Mouse (Mus musculus): ENCODE results near the gene Gm20538. TPM values are rescaled to one million over a fixed set of nuclear protein-coding genes. Genes with fewer than 3 reads are reported as not detected.

Gm20538 gene
- polyA plus RNA-seq (2014; fragmentation: Nextera tagmentation; extraction: Ambion mirVana): not detected in 2 replicates

DNA sequence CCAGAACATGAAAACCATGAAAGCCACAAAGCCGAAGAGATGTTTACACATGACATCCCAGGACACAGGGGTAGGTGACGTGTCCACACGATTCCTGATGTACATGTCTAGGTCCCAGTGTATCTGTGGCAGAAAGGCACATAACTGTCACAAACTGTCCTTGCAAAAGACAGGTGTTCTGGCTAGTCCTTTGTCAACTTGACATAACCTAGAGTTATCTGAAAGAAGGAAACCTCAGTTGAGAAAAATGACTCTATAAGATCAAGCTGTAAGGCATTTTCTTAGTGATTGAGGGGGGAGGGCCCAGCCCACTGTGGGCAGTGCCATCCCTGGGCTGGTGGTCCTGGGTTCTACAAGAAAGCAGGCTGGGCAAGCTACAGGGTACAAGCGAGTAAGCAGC, at the start of gene Gm20538:
TSS of gene Gm20538 (minus strand) at position 101 of the 400 bp plus-strand sequence.
- TF ChIP-seq CTCF (IDR thresholded peaks at IDR 0.05; ENCODE audit: low read depth): no peak
- no peak for ATAC-seq (ENCODE audit: insufficient read depth)

GRCm38 (mm10) chr19:44594180-44594579, 41.5 kb upstream of the Gm20538 start:
- H3K4me3 ChIP-seq (ENCODE audit: low read depth, low read length): no peak overlapping the region
- no peaks in the 10 kb centered on the region for H3K9me3 ChIP-seq (ENCODE audit: low read depth, low read length)
- H3K4me2 ChIP-seq: no peak overlapping the region
- no peak for DNase-seq
- no peaks in the 10 kb centered on the region for H3K4me1 ChIP-seq (ENCODE audit: insufficient read depth)
- no peaks in the 10 kb centered on the region for H3K36me3 ChIP-seq (ENCODE audit: insufficient read depth)
- ATAC-seq (ENCODE audit: insufficient read depth): no peak
- no peak overlapping the region for H3K9ac ChIP-seq
- H3K27me3 ChIP-seq (ENCODE audit: insufficient read depth, low read length): no peaks in the 10 kb centered on the region; the same call in 1 of the 2 replicates
- no peak overlapping the region for H3K27ac ChIP-seq (ENCODE audit: low read depth)
- TF ChIP-seq CTCF (IDR thresholded peaks at IDR 0.05; ENCODE audit: low read depth): no peak
- WGBS: 91% methylated on average over 14 of the region's 14 CpGs

More for the DNA sequence above, at the start of gene Gm20538:
- Histone ChIP-seq H3K9ac (no peak within 1 kb of the TSS), H3K27ac (ENCODE audit: low read depth) (no peak within 1 kb of the TSS), H3K27me3 (ENCODE audit: insufficient read depth, low read length) (no peaks in the 10 kb centered on the region), H3K4me3 (ENCODE audit: low read depth, low read length) (no peak within 1 kb of the TSS), H3K4me2 (0 out of 2 replicates have a peak within 1 kb of the TSS, but pooled peaks have one; percentile 67), H3K9me3 (ENCODE audit: low read depth, low read length) (no peaks in the 10 kb centered on the region), H3K36me3 (ENCODE audit: insufficient read depth) (peaks cover 53% of the 10 kb centered on the region), H3K4me1 (ENCODE audit: insufficient read depth) (peaks cover 5% of the 10 kb centered on the region; the same call in 1 of the 2 replicates)
- DNase-seq: no peak
- WGBS: 94% methylated on average over 4 of the region's 4 CpGs

- no peak overlapping the region for H3K9ac ChIP-seq
- H3K27ac ChIP-seq (ENCODE audit: low read depth): no peak overlapping the region
- no peak overlapping the region for H3K4me2 ChIP-seq
- 59% methylated on average over 6 of the region's 6 CpGs for WGBS
- H3K4me3 ChIP-seq (ENCODE audit: low read depth, low read length): no peak overlapping the region
- no peak for TF ChIP-seq CTCF (IDR thresholded peaks at IDR 0.05; ENCODE audit: low read depth)
- no peak for DNase-seq
- no peaks in the 10 kb centered on the region for H3K4me1 ChIP-seq (ENCODE audit: insufficient read depth)
- no peak for ATAC-seq (ENCODE audit: insufficient read depth)
- H3K9me3 ChIP-seq (ENCODE audit: low read depth, low read length): no peaks in the 10 kb centered on the region
- H3K36me3 ChIP-seq (ENCODE audit: insufficient read depth): no peaks in the 10 kb centered on the region
- no peaks in the 10 kb centered on the region; the same call in 1 of the 2 replicates for H3K27me3 ChIP-seq (ENCODE audit: insufficient read depth, low read length)
These were observed 39.0 kb upstream of the Gm20538 start for GRCm38 (mm10) chr19:44591638-44592037.

GRCm38 (mm10) chr19:44590992-44591391, 38.4 kb upstream of the Gm20538 start:
- Histone ChIP-seq H3K27ac (ENCODE audit: low read depth) (no peak overlapping the region), H3K9ac (no peak overlapping the region), H3K36me3 (ENCODE audit: insufficient read depth) (no peaks in the 10 kb centered on the region), H3K9me3 (ENCODE audit: low read depth, low read length) (no peaks in the 10 kb centered on the region), H3K27me3 (ENCODE audit: insufficient read depth, low read length) (peaks cover 3% of the 10 kb centered on the region), H3K4me3 (ENCODE audit: low read depth, low read length) (no peak overlapping the region), H3K4me2 (no peak overlapping the region), H3K4me1 (ENCODE audit: insufficient read depth) (no peaks in the 10 kb centered on the region)
- DNase-seq: no peak
- no peak for TF ChIP-seq CTCF (IDR thresholded peaks at IDR 0.05; ENCODE audit: low read depth)
- ATAC-seq (ENCODE audit: insufficient read depth): no peak
- WGBS: 84% methylated on average over 18 of the region's 18 CpGs

- H3K9me3 ChIP-seq (ENCODE audit: low read depth, low read length): no peaks in the 10 kb centered on the region
- no peak for DNase-seq
- H3K9ac ChIP-seq: no peak overlapping the region
- ATAC-seq (ENCODE audit: insufficient read depth): no peak
- H3K4me3 ChIP-seq (ENCODE audit: low read depth, low read length): no peak overlapping the region
- H3K27me3 ChIP-seq (ENCODE audit: insufficient read depth, low read length): peaks cover 8% of the 10 kb centered on the region
- no peaks in the 10 kb centered on the region for H3K36me3 ChIP-seq (ENCODE audit: insufficient read depth)
- WGBS: 30% methylated on average over 7 of the region's 7 CpGs
- H3K27ac ChIP-seq (ENCODE audit: low read depth): no peak overlapping the region
- H3K4me2 ChIP-seq: no peak overlapping the region
- no peaks in the 10 kb centered on the region for H3K4me1 ChIP-seq (ENCODE audit: insufficient read depth)
- no peak for TF ChIP-seq CTCF (IDR thresholded peaks at IDR 0.05; ENCODE audit: low read depth)
These were observed 37.1 kb upstream of the Gm20538 start for GRCm38 (mm10) chr19:44589591-44590223.

GRCm38 (mm10) chr19:44588036-44588435, 35.4 kb upstream of the Gm20538 start:
- no peak for TF ChIP-seq CTCF (IDR thresholded peaks at IDR 0.05; ENCODE audit: low read depth)
- WGBS: 40% methylated on average over 4 of the region's 4 CpGs
- DNase-seq (no peak), ATAC-seq (ENCODE audit: insufficient read depth) (no peak)
- Histone ChIP-seq H3K9ac (no peak overlapping the region), H3K27me3 (ENCODE audit: insufficient read depth, low read length) (peaks cover 8% of the 10 kb centered on the region), H3K4me2 (no peak overlapping the region), H3K27ac (ENCODE audit: low read depth) (no peak overlapping the region), H3K36me3 (ENCODE audit: insufficient read depth) (no peaks in the 10 kb centered on the region), H3K9me3 (ENCODE audit: low read depth, low read length) (no peaks in the 10 kb centered on the region), H3K4me1 (ENCODE audit: insufficient read depth) (no peaks in the 10 kb centered on the region), H3K4me3 (ENCODE audit: low read depth, low read length) (no peak overlapping the region)

DNA sequence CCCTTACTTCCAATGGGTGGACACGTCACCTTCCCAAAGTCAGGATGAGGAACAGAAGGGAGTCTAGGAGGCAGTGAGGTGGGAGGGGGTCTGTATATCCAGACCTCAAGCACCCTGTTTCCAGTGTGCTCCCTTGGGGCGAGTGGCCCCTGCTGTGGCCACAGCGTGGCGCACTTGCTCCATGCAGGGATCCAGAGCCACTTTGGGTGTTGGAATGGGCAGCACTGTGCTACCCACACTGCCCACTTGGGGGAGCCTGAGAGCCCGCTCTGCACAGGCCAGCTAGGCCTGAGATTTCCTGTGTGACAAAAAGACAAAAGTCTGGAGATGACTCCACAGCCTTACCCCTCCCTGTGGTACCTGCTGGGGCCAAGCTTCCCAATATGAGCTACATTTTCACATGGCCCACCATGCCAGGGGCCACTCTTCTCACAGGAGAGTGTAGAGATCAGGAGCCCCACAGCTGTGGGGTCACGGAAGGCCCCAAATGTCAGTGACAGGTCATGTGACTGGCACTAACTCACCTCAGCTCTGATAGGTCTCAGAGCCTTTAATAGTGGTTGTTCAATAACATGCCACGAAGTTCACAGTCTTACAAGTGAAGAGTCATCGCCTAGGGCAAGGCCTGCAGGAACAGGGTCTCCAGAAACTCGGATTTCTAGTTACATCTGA, 30.1 kb upstream of the Gm20538 start:
- peak; percentile 100 for TF ChIP-seq CTCF (IDR thresholded peaks at IDR 0.05; ENCODE audit: low read depth)
- no peak overlapping the region for H3K4me2 ChIP-seq
- 37% methylated on average over 9 of the region's 9 CpGs for WGBS

More for the DNA sequence above, 30.1 kb upstream of the Gm20538 start:
- ATAC-seq (ENCODE audit: insufficient read depth): peak; percentile 89
- H3K27ac ChIP-seq (ENCODE audit: low read depth): no peak overlapping the region
- H3K9ac ChIP-seq: no peak overlapping the region
- no peaks in the 10 kb centered on the region for H3K36me3 ChIP-seq (ENCODE audit: insufficient read depth)
- H3K4me1 ChIP-seq (ENCODE audit: insufficient read depth): no peaks in the 10 kb centered on the region
- H3K9me3 ChIP-seq (ENCODE audit: low read depth, low read length): no peaks in the 10 kb centered on the region
- H3K4me3 ChIP-seq (ENCODE audit: low read depth, low read length): no peak overlapping the region
- H3K27me3 ChIP-seq (ENCODE audit: insufficient read depth, low read length): peaks cover 8% of the 10 kb centered on the region; the same call in 1 of the 2 replicates
- DNase-seq: peak; percentile 97

All from lung, embryonic 14.5 days (tissue).